ENCODE assay signal across 10 mouse cellular contexts in genomic region chr11:68911531-68912177, GRCm38 (mm10). TPM values are rescaled to one million over a fixed set of nuclear protein-coding genes. Genes with fewer than 3 reads are reported as not detected.
A peak's percentile ranks its signal among the peaks of the same experiment; 100 is the strongest.
DNase-seq lines count a peak whose midpoint lies in the region; ATAC-seq lines count a peak whose summit lies in the region.
"Had no signal": no experiment of that assay in that cellular context is flagged by ENCODE, and none has a peak within 500 bp of the region (broad histone marks: within the 10 kb centered on the region; RNA-seq: fewer than 3 reads in every experiment).

No protein-coding gene starts in this region.

- 33% methylated on average over 14 of the region's 14 CpGs for WGBS in limb, embryonic 12.5 days

- H3K4me3 ChIP-seq in brown adipose tissue, adult 24 weeks (ENCODE audit: insufficient read depth, low read depth, low read length) = peak overlapping the region; percentile 27; the same call in 1 of the 2 replicates
- no peak overlapping the region for H3K4me3 ChIP-seq in limb, embryonic 12.5 days (replicated peaks)
- H3K4me3 ChIP-seq: hindbrain, embryonic 15.5 days had no signal

- no peaks in the 10 kb centered on the region for H3K9me3 ChIP-seq in limb, embryonic 12.5 days
- H3K9me3 ChIP-seq: hindbrain, embryonic 15.5 days had no signal

- H3K4me2 ChIP-seq in limb, embryonic 12.5 days = no peak overlapping the region
- H3K4me2 ChIP-seq: hindbrain, embryonic 15.5 days had no signal

- H3K4me1 ChIP-seq in brown adipose tissue, adult 24 weeks (ENCODE audit: control insufficient read depth, insufficient read depth, insufficient read length, low read length) = peaks cover 19% of the 10 kb centered on the region
- peaks cover 18% of the 10 kb centered on the region for H3K4me1 ChIP-seq in limb, embryonic 12.5 days (replicated peaks)
- H3K4me1 ChIP-seq: hindbrain, embryonic 15.5 days had no signal

- peak overlapping the region; percentile 76 for H3K27ac ChIP-seq in brown adipose tissue, adult 24 weeks (replicated peaks; ENCODE audit: low read depth, low read length)
- peak overlapping the region; percentile 87 for H3K27ac ChIP-seq in limb, embryonic 12.5 days
- H3K27ac ChIP-seq: hindbrain, embryonic 15.5 days had no signal

- intact Hi-C loops in heart, postnatal 36 days (cut with DNase I) = no loop called here

- peak; percentile 94 for DNase-seq in heart, adult 11 months
- no peak for DNase-seq in heart, postnatal 36 days
- peak; percentile 26 for DNase-seq in heart, postnatal 4 days
- DNase-seq in urinary bladder, postnatal 14 days (ENCODE audit: low spot score) = no peak
- no peak for DNase-seq in spleen, postnatal 14 days (ENCODE audit: low spot score in 2 of 2)
- no peak for DNase-seq in retina, postnatal 1 day

- no peaks in the 10 kb centered on the region for H3K27me3 ChIP-seq in limb, embryonic 12.5 days
- H3K27me3 ChIP-seq: hindbrain, embryonic 15.5 days had no signal

- no peak for ATAC-seq in limb, embryonic 12.5 days (ENCODE audit: insufficient number of reproducible peaks, insufficient read depth, low FRiP score, low TSS enrichment, low read depth)

- H3K9ac ChIP-seq in limb, embryonic 12.5 days (replicated peaks) = no peak overlapping the region
- H3K9ac ChIP-seq: hindbrain, embryonic 15.5 days had no signal

- peaks cover 10% of the 10 kb centered on the region for H3K36me3 ChIP-seq in limb, embryonic 12.5 days

RNA-seq across cellular contexts. Expression of gene Rpl26, which starts 10.3 kb away (rescaled TPM):
- 100 to 1,000 TPM; 655 to 678 TPM for total RNA-seq in heart, postnatal 36 days (2021)
- polyA plus RNA-seq in brown adipose tissue, adult 24 weeks (2012; ENCODE audit: insufficient read depth, insufficient read length, missing spikeins) = 1,653 and 1,681 TPM in 2 replicates
- total RNA-seq in heart, postnatal 4 days (2021) = 100 to 1,000 TPM; 896 to 908 TPM
- polyA plus RNA-seq in limb, embryonic 12.5 days (2016; fragmentation: Nextera tagmentation; extraction: Ambion mirVana) = 1,086 and 1,101 TPM in 2 replicates

RNA-seq across cellular contexts. Expression of gene Odf4, which starts 15.2 kb away (rescaled TPM):
- total RNA-seq in heart, postnatal 36 days (2021) = not detected
- not detected in 2 replicates for polyA plus RNA-seq in brown adipose tissue, adult 24 weeks (2012; ENCODE audit: insufficient read depth, insufficient read length, missing spikeins)
- total RNA-seq in heart, postnatal 4 days (2021) = not detected
- not detected in 2 replicates for polyA plus RNA-seq in limb, embryonic 12.5 days (2016; fragmentation: Nextera tagmentation; extraction: Ambion mirVana)
- total RNA-seq: gastrocnemius, adult 18-20 months had no signal

RNA-seq across cellular contexts. Expression of gene Rnf222, which starts 23.3 kb away (rescaled TPM):
- not detected for total RNA-seq in heart, postnatal 36 days (2021)
- polyA plus RNA-seq in brown adipose tissue, adult 24 weeks (2012; ENCODE audit: insufficient read depth, insufficient read length, missing spikeins) = not detected in 2 replicates
- total RNA-seq in heart, postnatal 4 days (2021) = under 1 TPM; 0.21 to 0.32 TPM
- 0.05 TPM in 1 of 2 replicates, not detected in the other for polyA plus RNA-seq in limb, embryonic 12.5 days (2016; fragmentation: Nextera tagmentation; extraction: Ambion mirVana)
- total RNA-seq: gastrocnemius, adult 18-20 months had no signal
- polyA plus RNA-seq: hindbrain, embryonic 15.5 days had no signal

RNA-seq across cellular contexts. Expression of gene Ndel1, which starts 40.0 kb away (rescaled TPM):
- total RNA-seq in heart, postnatal 36 days (2021) = 10 to 100 TPM; 60.9 to 71.3 TPM
- 48.4 and 48.9 TPM in 2 replicates for polyA plus RNA-seq in brown adipose tissue, adult 24 weeks (2012; ENCODE audit: insufficient read depth, insufficient read length, missing spikeins)
- 10 to 100 TPM; 57.9 to 66.3 TPM for total RNA-seq in heart, postnatal 4 days (2021)
- 69.5 and 74.7 TPM in 2 replicates for polyA plus RNA-seq in limb, embryonic 12.5 days (2016; fragmentation: Nextera tagmentation; extraction: Ambion mirVana)

RNA-seq across cellular contexts. Expression of gene Arhgef15, which starts 45.6 kb away (rescaled TPM):
- total RNA-seq in heart, postnatal 36 days (2021) = 10 to 100 TPM; 25.6 to 32.5 TPM
- polyA plus RNA-seq in brown adipose tissue, adult 24 weeks (2012; ENCODE audit: insufficient read depth, insufficient read length, missing spikeins) = 7.1 and 19.0 TPM in 2 replicates
- 10 to 100 TPM; 32.1 to 36.8 TPM for total RNA-seq in heart, postnatal 4 days (2021)
- polyA plus RNA-seq in limb, embryonic 12.5 days (2016; fragmentation: Nextera tagmentation; extraction: Ambion mirVana) = 6.1 and 7.0 TPM in 2 replicates

Comparison
In these comparisons a context has a peak if more than half of its experiments do, and no peak if none do; other contexts are left out.
1. DNase-seq: peak in heart, adult 11 months (single experiment) and heart, postnatal 4 days (single experiment); none in heart, postnatal 36 days (0 of 2), urinary bladder, postnatal 14 days (single experiment), spleen, postnatal 14 days (0 of 2) and retina, postnatal 1 day (single experiment).